Mouse (Mus musculus) granulocyte monocyte progenitor cell, adult 5-6 weeks (primary cell): ENCODE measurements around the gene Igdcc3. TPM values are rescaled to one million over a fixed set of nuclear protein-coding genes. Genes with fewer than 3 reads are reported as not detected.

Experiments
- ATAC-seq: replicated peaks from 2 replicates; pipeline ENCODE4 v1.8.0; 2016; ENCODE audit warnings: mild to moderate bottlenecking, moderate TSS enrichment, inconsistent platforms; ENCODE audit not compliant: poor library complexity, severe bottlenecking
- total RNA-seq, 2 experiments: library from RNA; stranded (forward) in 1 of 2; stranded (reverse) in 1 of 2; fragments of 200-712, 200-1000 nt in 1 of 2; fragments of >200 nt in 1 of 2; fragmentation: Nextera tagmentation in 1 of 2; gene quantifications; 2 replicates each; pipeline ENCODE4 v1.2.3; 2014 to 2017

Igdcc3 gene
- total RNA-seq, 2 experiments from 2014 or later = not detected

- ATAC-seq = no peak
Measured at GRCm38 (mm10) chr9:65175234-65175938, 34.4 kb downstream of the Igdcc3 start.

- no peak for ATAC-seq
Measured at GRCm38 (mm10) chr9:65175939-65176871, 35.2 kb downstream of the Igdcc3 start.

- no peak for ATAC-seq
Measured at GRCm38 (mm10) chr9:65177497-65177896, 36.5 kb downstream of the Igdcc3 start.

- ATAC-seq = no peak
Measured at GRCm38 (mm10) chr9:65177912-65178311, 36.9 kb downstream of the Igdcc3 start.

- ATAC-seq = no peak
Measured at GRCm38 (mm10) chr9:65178336-65179213, 37.6 kb downstream of the Igdcc3 start.

- ATAC-seq = peak; percentile 53; the same call in 1 of the 2 replicates
Measured at GRCm38 (mm10) chr9:65179817-65180624, 39.0 kb downstream of the Igdcc3 start.

GRCm38 (mm10) chr9:65188599-65188998 is 47.6 kb downstream of the Igdcc3 start:
- peak; percentile 89 for ATAC-seq

GRCm38 (mm10) chr9:65190306-65190705 is 49.3 kb downstream of the Igdcc3 start:
- ATAC-seq = no peak

- no peak for ATAC-seq
Measured at GRCm38 (mm10) chr9:65191389-65191754, 50.4 kb downstream of the Igdcc3 start.

- ATAC-seq = no peak
Measured at GRCm38 (mm10) chr9:65191755-65192469, 50.9 kb downstream of the Igdcc3 start.

- no peak for ATAC-seq
Measured at GRCm38 (mm10) chr9:65193214-65193613, 52.2 kb downstream of the Igdcc3 start.

- ATAC-seq = no peak
Measured at GRCm38 (mm10) chr9:65195053-65195452, 54.1 kb downstream of the Igdcc3 start, which contains the start of gene Parp16. TSS of gene Parp16 (plus strand) at chr9:65195353.

GRCm38 (mm10) chr9:65195621-65195981 is 54.6 kb downstream of the Igdcc3 start:
- ATAC-seq = peak; percentile 43

- ATAC-seq = peak; percentile 55
Measured at GRCm38 (mm10) chr9:65195982-65196737, 55.2 kb downstream of the Igdcc3 start.

- ATAC-seq = peak; percentile 38
Measured at GRCm38 (mm10) chr9:65196738-65197569, 56.0 kb downstream of the Igdcc3 start.

- no peak for ATAC-seq
Measured at GRCm38 (mm10) chr9:65197826-65198225, 56.8 kb downstream of the Igdcc3 start.

- no peak for ATAC-seq
Measured at GRCm38 (mm10) chr9:65199723-65200122, 58.7 kb downstream of the Igdcc3 start.
